Mouse (Mus musculus) ES-E14 (cell line): ENCODE data around the gene Paxx.

ENCODE experiments used
- CHD2 ChIP-seq: IDR thresholded peaks from 2 replicates; pipeline ENCODE4 v1.6.1; 2014; ENCODE audit warnings: mild to moderate bottlenecking, low read depth, low read length, inconsistent platforms
- MAFK ChIP-seq: IDR thresholded peaks from 2 replicates; pipeline ENCODE4 v1.6.1; 2014; ENCODE audit warnings: mild to moderate bottlenecking, low read depth, low read length, inconsistent platforms; ENCODE audit not compliant: insufficient read depth
- ZNF384 ChIP-seq: IDR thresholded peaks from 2 replicates; pipeline ENCODE4 v1.6.1; 2012; ENCODE audit warnings: low read depth, low read length, inconsistent platforms

DNA sequence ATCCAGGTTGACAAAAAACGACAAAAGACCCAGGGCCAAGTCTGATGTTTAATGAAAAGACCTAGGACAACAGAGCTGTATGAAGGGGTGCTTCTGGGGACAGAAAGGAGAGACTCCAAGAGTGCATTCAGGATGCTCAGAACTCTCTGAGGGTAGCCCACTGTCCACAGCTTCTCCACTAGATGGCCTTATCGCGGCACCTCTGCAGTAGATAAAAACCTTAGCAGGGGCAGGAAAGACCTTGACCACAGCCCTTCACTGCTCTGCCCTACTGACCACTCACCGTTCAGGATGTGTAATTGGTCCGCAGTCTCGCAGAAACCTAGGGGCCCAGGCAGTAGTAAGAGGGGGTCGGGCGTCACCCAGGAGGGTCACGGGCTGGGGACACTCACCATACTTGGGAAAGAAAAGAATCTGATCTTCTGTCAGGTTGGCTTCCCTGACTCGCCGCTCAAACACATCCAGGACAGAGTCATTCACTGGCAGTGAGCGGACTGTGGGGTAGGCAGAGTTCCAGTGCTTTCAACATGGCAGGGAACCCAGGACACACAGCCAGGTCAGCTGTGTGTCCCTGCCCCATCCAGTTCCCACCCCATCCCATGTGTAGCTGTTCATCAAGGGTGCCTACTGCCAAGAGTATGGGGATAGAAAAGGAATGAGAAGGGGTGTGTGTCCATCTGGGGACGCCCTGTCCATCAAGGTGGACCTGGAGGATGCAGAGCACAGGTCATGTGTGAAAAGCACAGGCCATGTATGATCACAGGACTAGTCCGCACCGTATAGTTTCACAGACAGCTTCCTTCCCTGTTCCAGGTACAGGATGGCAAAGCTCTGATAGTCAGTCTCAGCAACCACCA, 38.0 kb upstream of the Paxx start:
- TF ChIP-seq MAFK, result no peak
- TF ChIP-seq ZNF384, result no peak
- TF ChIP-seq CHD2, result no peak
